Mouse (Mus musculus): ENCODE data around the gene Capg. TPM values are rescaled to one million over a fixed set of nuclear protein-coding genes. Genes with fewer than 3 reads are reported as not detected.

Gene Capg
- polyA plus RNA-seq, 2 experiments from 2014 or later, result 547 to 812 TPM

- no peak for ATAC-seq
These were observed 27.6 kb downstream of the Capg start for GRCm38 (mm10) chr6:72571826-72572225.

DNA sequence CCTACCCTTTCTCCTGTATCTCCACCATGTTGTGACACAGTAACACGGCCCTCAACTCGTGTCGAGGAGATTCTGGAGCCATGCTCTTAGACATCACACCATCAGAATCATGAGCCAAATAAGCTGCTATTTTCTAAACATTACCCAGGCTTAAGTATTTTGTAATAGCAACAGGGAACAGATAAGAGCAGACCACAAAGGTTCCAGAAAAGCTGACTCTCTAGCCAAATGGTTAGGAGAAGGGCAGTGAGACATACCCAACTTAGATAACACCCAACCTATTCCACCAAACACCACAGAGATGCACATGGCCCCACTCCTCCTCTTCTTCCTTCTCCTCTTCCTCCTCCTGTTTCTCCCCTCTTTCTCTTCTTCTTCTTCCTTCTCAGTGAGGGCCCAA is 31.9 kb downstream of the Capg start:
- no peak for ATAC-seq

GRCm38 (mm10) chr6:72581625-72582382 is 37.6 kb downstream of the Capg start:
- no peak for ATAC-seq

GRCm38 (mm10) chr6:72583211-72583839 is 39.1 kb downstream of the Capg start:
- no peak for ATAC-seq

- no peak for ATAC-seq
These were observed 40.0 kb downstream of the Capg start for GRCm38 (mm10) chr6:72584154-72584553.

DNA sequence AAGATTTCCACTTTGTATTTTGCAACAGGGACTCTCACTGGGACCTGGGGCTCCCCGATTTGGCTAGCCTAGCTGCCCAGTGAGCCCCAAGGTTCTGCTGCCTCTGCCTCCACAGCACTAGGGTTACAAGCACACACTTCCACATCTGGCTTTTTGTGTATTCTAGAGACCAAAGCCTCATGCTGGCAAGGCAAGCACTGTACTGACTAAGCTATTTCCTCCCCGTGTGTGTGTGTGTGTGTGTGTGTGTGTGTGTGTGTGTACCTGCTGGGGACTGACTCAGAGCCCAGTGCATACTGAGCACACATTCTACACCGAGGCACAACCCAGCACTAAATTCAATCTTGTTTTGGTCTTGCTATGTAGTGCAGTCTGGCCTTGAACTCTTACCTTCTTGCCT is 42.5 kb downstream of the Capg start:
- ATAC-seq, result no peak

GRCm38 (mm10) chr6:72588307-72588706 is 44.1 kb downstream of the Capg start:
- no peak for ATAC-seq

GRCm38 (mm10) chr6:72590111-72590510 is 45.9 kb downstream of the Capg start:
- ATAC-seq, result no peak

DNA sequence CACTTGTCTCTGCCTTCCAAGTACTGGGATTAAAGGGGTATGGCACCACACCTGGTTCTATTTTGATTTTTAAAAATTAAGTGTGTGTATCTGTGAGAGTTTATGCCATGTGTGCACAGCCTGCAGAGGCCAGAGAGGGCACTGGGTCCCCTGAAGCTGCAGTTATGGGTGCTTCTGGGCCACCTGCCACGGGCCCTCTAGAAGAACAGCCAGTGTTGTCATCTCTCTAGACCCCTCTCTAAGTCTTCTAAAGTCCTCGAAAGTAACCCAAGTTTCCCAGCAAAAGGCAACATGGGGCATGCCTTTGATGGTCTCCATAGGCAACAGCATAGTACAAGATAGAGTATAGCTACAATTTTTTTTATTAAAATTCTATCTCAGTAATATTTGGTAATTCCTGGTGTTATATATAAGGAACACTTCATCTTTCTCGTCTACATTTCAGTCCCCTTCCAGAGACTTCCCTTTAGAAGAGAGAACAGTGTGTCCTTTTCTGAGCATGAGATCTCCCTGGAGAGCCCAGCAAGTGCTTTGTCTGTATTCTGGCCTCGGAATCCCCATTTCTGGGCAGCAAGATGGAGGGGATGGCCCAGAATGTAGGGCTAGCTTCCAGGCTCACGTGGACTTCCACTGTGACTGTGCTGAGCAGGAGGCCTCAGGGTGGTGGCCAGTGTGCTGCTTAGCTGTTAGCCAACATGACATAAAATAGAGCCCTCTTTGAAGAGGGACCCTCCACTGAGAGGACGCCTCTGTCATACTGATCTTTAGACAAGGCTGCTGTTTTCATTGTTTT is 49.0 kb downstream of the Capg start:
- ATAC-seq, result no peak

DNA sequence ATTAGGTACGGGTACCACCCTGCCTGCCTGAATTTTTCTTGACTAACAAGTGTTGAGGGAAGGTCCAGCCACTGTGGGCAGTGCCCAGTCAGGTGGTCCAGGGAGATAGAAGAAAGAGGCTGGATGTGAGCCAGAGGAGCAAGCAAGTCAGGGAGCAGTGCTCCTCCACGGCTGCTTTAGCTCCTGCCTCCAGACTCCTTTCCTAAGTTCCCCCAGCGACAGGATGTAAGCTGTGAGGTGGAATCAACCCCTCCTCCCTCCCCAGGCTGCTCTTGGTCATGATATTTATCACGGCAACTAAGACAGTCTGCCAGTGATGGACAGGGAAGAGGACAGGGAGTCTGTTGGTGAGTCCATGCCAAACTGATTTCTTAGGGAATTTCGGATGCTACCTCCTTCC is 49.7 kb downstream of the Capg start:
- ATAC-seq, result no peak

GRCm38 (mm10) chr6:72597083-72597874 is 53.1 kb downstream of the Capg start:
- ATAC-seq, result no peak

DNA sequence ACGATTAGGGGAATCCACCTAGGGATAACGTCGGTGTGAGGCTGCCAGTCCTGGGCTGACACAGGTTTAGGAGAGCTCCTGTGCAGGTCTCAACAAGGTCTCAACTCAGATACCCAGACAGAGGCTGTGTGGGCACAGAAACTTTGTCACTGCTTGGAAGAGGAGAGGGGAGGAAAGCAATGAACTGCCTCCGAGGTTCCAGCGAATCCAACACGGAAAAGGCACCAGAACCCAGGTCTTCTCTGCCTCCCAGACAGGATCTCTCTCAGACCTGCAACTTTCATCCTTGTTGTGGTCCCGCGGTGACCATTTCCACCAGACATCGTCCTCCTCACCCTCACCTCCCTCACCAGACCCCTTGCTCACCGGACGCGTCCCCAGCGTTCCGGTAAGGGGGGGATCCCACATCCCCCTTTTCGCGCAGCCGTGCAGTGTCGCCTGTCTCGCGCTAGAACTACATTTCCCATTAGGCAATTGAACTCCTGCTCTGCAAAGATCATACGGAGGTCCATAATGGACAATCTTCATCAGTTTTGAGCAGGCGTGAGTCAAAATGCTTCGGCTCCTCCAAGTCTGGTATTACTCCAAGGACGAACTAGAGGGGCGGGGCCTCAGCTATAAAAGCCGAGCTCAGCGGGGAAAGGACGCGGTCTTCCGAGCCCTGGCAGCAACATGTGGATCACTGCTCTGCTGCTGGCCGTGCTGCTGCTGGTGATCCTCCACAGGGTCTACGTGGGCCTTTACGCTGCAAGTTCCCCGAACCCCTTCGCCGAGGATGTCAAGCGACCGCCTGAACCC is 54.0 kb downstream of the Capg start, which contains the start of the genes Elmod3 and Retsat:
TSS of gene Elmod3 (minus strand) at position 458 of the 798 bp plus-strand sequence.
TSS of gene Retsat (plus strand) at position 520 of the 798 bp plus-strand sequence.
- peak; percentile 86 for ATAC-seq

GRCm38 (mm10) chr6:72598791-72599557 is 54.8 kb downstream of the Capg start:
- no peak for ATAC-seq

DNA sequence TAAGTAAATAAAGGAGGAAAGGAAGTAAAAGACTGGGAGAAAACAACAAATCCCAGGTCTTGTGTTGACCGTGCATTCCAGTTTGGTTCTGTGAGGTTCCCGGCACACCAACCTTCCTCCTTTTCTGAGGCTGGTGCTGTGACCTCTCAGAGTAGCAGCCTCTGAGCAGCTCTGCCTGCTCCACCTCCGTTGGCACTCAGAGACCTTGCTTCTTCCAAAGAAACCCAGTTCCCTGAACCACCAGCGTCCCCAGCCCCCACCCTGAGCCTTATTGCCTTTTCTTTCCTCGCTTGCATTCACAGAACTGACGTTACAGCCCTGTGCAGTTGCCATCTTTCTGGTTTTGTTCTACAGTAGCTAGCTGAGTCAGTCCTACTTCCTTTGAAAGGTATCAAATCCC is 56.0 kb downstream of the Capg start:
- no peak for ATAC-seq

DNA sequence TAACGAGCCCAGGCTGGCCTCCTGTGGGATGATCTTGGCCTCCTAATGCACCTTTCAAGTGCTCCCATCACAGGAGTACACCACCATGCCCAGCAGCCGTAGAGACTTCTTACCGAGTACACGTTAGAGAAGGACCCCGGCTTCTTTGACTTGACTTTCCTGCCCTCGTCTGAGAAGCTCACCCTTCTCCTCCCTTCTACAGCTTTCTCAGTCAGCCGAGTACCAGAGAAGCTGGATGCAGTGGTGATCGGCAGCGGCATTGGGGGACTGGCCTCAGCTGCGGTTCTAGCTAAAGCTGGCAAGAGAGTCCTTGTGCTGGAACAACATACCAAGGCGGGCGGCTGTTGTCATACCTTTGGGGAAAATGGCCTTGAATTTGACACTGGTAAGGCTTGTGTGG is 56.6 kb downstream of the Capg start:
- no peak for ATAC-seq

DNA sequence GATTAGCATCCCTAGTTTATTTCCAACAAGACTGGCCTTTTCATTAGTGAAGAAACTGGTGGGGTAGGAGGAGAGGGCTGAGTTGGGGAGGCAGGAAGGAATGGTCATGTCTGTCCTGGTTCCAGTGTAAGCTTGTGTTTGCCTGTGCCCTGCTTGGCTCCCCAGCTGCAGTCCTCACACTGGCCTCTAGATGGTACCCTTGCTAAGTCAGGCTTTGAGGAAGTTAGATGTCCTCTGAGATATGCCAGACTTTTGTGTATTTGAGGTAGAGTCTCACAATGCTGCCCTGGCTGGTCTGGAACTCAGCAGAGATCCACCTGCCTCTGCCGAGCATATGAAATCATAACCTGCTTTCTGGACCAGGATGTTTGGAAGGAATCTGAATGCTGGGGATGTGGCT is 57.5 kb downstream of the Capg start:
- peak; percentile 68 for ATAC-seq

GRCm38 (mm10) chr6:72604066-72604465 is 59.9 kb downstream of the Capg start:
- no peak for ATAC-seq

- ATAC-seq, result no peak
These were observed 62.9 kb downstream of the Capg start for GRCm38 (mm10) chr6:72607060-72607459.

DNA sequence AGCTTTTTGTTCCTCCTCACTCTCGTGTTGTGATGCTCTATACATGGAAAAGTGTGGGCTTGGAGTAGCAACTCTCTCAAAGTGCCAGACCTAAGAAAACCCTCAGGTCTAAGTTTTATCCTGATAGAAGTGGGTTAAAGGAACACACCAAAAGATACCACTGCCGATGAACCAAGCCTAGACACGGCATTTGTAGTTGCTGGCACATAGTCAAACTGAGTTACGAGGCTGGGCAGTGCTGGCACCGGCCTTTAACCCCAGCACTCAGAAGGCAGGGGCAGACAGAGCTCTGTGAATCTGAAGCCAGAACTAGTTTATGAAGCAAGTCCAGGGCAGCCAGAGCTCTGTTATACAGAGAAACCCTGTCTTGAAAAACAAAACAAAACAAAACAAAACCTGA is 63.5 kb downstream of the Capg start:
- no peak for ATAC-seq

DNA sequence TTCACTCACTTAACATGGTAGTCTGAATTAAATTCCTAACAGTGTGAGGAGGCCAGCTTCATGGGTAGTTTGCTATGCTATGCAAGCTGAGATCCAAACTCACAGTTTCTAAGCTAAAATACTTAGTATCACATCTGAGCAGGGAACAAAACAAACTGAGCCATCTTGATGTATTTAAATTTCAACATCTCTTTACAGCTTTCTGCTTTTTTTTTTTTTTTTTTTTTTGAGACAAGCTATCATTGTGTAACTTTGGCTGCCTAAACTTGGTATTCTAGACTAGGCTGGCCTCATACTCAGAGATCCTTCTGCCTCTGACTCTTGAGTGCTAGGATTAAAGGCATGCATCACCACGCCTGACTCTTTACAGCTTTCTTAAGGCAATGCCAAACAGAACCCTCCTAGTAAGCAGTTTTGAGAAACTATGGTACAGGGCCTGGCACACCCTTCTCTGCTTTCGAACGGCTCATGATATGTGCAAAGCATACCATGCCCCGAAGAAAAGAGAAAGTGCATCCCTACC is 64.5 kb downstream of the Capg start:
- no peak for ATAC-seq

GRCm38 (mm10) chr6:72610261-72610660 is 66.1 kb downstream of the Capg start:
- no peak for ATAC-seq

All from CD4-positive, CD25-positive, alpha-beta regulatory T cell, adult 4 months (primary cell).